Mouse (Mus musculus) mammary gland, adult 2 months (tissue): Measurements from ENCODE around the gene Ucp1. TPM values are rescaled to one million over a fixed set of nuclear protein-coding genes. Genes with fewer than 3 reads are reported as not detected.

Experiments used
- polyA plus RNA-seq: library from polyadenylated mRNA; depleted of rRNA; stranded (reverse); fragments of >200 nt; gene quantifications from 2 replicates; pipeline ENCODE4 v1.2.3, GENCODE M21; 2012; ENCODE audit warnings: low replicate concordance; rRNA removed

Ucp1 gene
- polyA plus RNA-seq: 110 and 958 TPM in 2 replicates

DNA sequence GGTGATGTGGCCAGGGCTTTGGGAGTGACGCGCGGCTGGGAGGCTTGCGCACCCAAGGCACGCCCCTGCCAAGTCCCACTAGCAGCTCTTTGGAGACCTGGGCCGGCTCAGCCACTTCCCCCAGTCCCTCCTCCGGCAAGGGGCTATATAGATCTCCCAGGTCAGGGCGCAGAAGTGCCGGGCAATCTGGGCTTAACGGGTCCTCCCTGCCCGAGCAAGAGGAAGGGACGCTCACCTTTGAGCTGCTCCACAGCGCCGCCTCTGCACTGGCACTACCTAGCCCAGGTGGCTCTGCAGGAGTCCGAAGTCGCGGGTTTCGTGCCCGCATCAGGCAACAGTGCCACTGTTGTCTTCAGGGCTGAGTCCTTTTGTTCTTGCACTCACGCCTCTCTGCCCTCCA, at the start of gene Ucp1:
Ucp1 (plus strand) TSS at position 177 of the 400 bp plus-strand sequence.

DNA sequence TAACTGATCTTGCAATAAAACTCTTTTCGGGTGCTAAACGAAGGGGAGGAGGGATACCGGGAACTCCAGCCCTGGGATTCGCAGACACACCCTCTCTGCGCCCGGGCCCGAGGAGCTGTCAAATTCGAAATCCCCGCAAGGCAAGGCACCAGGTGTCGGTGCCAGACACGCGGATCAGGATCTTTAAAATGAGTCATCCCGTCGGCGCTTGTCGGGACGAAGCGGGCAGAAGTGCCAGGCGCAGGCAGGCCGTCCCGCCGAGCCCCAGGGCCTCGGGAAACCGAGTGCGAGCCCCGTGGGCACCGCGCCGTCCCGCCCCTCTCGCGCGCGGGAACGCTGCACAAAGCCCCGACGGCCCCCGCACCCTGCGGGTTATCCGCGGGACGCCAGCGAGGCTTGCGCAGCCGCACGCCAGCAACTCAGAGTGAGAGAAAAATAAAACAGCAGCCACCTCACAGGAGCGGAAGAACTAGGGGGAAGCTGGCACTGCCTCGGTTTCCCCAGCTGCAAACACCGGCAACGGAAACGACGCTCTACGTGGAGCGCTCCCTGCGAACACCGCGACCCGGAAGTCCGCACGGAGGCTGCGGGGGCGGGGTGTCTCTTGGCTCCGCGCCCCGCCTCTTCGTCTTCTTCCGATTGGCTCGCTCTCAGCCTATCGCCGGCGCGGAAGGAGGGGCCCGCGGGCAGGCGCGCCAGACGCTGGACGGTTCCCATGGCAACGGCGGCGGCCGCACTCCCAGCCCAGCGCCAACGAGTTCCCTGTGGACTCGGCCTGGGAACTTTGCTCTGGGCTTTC, 41.9 kb downstream of the Ucp1 start, which contains the start of gene Elmod2:
Elmod2 (minus strand) TSS at position 588 of the 799 bp plus-strand sequence.

Other genes with a start within 250 kb of the Ucp1 start
- gene Tbc1d9, start 125.0 kb upstream of the Ucp1 start, polyA plus RNA-seq: 7.0 and 11.4 TPM in 2 replicates
- 0.32 and 2.3 TPM in 2 replicates for gene Gm10645, start 124.2 kb upstream of the Ucp1 start, polyA plus RNA-seq
- 2.5 and 6.7 TPM in 2 replicates for gene Elmod2, start 42.1 kb downstream of the Ucp1 start, polyA plus RNA-seq
- not detected in 2 replicates for gene Mgat4d, start 58.1 kb downstream of the Ucp1 start, polyA plus RNA-seq
- gene Clgn, start 99.5 kb downstream of the Ucp1 start, polyA plus RNA-seq: not detected in 2 replicates
- gene Scoc, start 168.0 kb downstream of the Ucp1 start, polyA plus RNA-seq: 2.9 and 8.0 TPM in 2 replicates
- not detected in 2 replicates for gene Olfr370, start 245.4 kb downstream of the Ucp1 start, polyA plus RNA-seq